Mouse (Mus musculus) kidney, adult 18-20 months (tissue): ENCODE results near the gene Il13.

Source experiments
- DNase-seq: peaks from one replicate; pipeline ENCODE4 v3.0.0; 2021

Gene Il13

DNA sequence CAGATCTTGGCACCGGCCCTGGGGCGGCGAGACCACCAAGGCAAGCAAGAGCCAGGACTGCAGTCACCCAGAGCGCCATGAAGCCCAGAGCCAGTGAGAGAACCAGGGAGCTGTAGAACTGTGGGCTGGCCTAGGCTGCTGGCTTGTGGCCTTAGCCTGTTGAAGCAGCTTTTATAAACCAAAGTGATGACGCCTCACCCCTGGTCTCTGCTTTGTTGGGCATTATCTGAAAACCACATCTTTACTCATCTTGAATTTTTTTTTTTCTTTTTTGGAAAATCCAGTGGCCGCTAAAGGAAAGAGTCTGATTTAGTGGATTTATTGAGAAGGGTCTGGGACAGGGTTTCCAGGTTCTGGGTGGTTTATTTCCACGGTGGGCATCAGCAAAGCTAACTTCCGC is at the start of gene Il13:
Gene Il13, minus strand, starts transcription at position 147 of the 400 bp plus-strand sequence.
- DNase-seq = no peak

DNA sequence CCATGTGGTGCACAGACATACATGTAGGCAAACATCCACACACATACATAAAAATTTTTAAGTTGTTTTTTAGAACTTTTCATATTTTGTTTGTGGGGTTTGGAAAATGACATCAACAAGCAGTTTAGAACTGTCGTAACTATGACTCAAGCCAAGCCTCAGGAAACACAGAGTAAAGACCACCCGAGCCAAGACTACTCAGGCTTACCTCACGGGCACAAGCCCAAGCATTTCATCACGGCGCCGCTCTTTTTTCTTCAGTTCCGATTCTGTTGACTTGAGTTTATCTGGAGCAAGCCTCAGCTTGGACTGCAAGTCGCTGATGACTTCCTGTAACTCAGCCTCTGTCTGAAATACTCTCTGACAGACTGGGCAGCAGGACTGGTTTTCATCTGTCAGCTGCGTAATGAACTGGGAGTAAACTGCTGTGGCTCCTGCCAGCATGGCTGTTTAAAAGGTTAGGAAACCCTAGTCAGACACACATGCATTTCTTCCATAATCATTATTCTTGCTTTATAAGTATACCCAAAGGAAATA is 48.6 kb upstream of the Il13 start:
- no peak for DNase-seq

DNA sequence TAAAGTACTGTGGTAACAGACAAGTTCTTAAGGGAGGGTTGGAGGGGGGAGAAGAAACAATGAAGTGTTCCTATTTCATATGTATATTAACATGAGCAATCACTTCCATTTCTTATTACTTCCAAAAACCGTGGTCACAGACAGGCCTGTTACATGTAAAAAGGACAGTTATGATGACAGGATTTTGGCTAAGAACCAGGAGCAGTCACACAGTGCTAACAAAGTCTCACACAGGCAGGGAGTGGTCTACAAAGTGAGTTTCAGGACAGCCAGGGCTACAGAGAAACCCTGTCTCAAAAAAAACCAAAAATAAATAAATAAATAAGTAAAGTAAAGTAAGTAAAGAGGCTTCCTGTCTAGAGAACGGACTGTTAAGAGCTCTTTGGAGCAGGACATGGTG is 47.7 kb upstream of the Il13 start:
- DNase-seq = no peak

DNA sequence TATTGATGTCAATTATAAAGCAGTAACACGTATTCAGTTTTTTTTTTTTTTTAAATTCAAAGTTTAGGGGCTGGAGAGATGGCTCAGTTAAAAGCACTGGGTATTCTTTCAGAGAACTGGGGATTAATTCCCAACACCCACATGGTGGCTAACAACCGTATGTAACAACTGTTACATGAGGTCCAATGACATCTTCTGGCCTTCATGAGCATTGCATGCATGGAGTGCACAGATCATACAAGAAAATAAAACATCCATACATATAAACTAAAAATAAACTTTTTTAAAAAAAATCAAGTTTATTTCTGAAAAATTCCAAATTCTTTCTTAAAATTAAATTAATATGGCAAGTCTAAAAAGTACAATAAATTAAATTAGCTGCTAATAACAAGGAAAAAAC is 47.2 kb upstream of the Il13 start:
- no peak for DNase-seq

- DNase-seq = no peak
Observed at GRCm38 (mm10) chr11:53680141-53680540, 45.6 kb upstream of the Il13 start.

GRCm38 (mm10) chr11:53671414-53671813 is 36.9 kb upstream of the Il13 start:
- DNase-seq = no peak

DNA sequence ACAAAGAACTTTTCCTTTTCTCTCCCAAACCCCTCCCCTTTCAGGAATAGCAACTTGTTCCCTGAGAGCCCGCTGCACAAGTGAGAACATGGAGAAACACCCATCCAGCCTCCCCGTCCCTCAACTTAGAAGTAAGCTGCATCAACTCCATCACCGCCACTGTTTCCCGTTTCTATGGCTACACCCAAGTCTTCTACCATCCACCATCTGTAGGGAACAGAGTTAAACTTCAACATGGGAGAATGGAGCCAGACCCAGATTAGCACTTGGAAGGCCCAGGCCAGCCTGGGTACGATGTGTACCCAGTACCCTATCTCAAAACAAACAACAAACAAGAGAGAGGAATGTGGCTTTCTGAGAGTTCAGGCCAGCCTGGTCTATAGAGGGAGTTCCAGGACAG is 29.6 kb upstream of the Il13 start:
- no peak for DNase-seq

- DNase-seq = no peak
Observed at GRCm38 (mm10) chr11:53662794-53663674, 28.5 kb upstream of the Il13 start.

GRCm38 (mm10) chr11:53657828-53658227 is 23.3 kb upstream of the Il13 start:
- no peak for DNase-seq

DNA sequence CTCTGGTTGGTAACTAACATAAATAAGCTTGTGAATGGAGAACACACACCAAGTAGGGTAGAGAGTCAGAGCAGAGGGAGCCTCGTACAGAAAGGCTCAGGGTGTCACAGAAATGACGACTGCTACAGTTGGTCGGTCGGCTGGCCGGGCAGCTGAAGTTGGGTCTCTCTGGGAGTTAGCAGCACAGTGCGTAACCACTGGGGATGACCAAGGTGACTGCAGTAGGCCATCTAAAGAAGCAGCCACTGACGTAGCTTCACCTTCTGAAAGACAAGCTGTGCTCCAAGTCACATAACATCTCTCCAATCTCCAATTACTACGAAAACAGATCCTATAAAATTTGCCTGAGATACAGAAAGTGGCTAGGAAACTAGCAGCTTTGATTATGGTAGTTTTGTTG is 22.9 kb upstream of the Il13 start:
- no peak for DNase-seq

- no peak for DNase-seq
Observed at GRCm38 (mm10) chr11:53656558-53657202, 22.2 kb upstream of the Il13 start.

GRCm38 (mm10) chr11:53655043-53655442 is 20.5 kb upstream of the Il13 start:
- no peak for DNase-seq

GRCm38 (mm10) chr11:53652427-53652826 is 17.9 kb upstream of the Il13 start:
- DNase-seq = no peak

DNA sequence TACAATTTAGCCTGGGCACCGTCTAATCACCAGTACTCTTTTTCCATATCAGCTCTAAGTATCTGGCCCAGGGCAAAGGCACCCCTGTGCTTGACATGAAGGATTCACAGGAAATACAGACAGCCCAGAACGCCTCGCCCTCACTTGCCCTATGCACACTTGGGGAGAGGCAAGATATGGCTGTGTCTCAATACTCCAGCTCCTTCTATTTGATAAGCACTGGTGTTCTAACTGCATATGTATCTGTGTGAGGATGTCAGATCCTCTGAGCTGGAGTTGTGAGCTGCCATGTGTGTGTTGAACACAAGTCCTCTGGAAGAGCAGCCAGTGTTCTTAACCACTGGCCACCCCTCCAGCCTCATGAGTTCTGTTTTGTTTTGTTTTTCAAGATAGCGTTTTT is 16.9 kb upstream of the Il13 start:
- DNase-seq = no peak

GRCm38 (mm10) chr11:53644017-53644416 is 9.5 kb upstream of the Il13 start:
- DNase-seq = no peak

DNA sequence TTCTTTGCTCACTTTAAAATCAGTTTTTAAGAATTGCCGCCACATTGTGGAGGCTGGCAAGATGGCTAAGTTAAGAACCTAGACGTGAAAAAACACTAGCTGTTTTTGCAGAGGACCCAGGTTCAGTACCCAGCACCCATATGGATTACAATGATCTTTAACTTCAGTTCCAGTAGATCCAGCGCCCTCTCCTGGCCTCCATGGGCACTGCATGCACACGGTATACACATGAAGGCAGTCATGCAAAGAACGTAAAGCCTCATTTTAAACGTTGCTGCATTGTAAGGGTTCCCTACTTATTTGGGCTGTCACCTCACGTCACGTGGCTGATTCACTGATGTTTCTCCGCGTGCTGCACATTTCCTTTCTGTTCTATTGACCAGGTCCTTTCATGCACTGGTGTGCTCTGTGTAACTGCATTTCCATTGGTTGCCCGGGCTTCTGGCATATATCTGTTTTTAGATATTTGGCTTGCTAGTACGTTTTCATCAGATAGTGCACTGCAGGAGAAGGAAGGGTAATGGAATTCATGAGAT is 8.3 kb upstream of the Il13 start:
- DNase-seq = no peak

- DNase-seq = no peak
Observed at GRCm38 (mm10) chr11:53637803-53638260, 3.3 kb upstream of the Il13 start.

- no peak for DNase-seq
Observed at GRCm38 (mm10) chr11:53637046-53637802, 2.7 kb upstream of the Il13 start.

DNA sequence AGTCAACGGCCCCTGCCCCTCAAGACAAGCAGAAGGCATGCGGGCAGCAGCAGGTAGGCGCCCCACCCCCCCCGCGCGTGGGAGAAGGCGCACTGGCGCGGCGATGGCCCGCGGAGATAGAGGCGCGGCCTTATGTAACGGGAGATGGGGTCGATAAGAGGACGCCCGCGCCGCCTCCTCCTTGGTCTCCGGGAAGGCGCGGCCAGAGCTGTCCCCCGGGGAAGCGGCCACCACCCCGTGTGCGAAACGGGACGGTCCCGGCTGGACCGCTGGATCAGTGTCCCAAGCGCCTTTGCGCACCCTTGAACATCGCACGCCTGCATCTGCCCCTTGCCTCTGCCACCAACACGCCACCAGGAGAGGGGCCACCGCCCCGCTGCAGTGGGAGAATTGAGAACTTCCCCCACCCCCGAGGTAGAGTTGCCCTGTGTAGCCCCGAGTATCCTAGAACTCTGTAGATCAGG is 1.7 kb upstream of the Il13 start:
- no peak for DNase-seq

GRCm38 (mm10) chr11:53635590-53636182 is 1.2 kb upstream of the Il13 start:
- no peak for DNase-seq

DNA sequence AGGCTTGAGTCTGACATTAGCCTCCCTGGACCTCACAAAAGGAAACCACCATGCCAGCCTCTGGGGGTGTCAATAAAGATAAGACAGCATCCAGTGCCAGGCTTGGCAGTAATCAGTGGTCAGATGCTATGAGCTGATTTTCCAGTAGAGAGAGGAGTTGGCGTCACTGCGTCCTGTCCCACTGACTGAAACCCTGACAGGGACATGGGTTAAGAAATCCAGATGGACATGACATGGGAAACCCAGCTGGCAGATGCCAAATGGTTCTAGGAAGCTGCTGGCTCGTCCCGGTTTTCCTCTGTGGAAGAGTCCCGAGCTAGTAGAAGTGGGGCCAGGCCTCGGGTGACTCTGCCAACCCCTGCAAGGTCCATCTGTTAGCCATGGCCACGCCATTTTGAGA is 858 bp downstream of the Il13 start:
- no peak for DNase-seq

- DNase-seq = no peak
Observed at GRCm38 (mm10) chr11:53632122-53632733, 2.3 kb downstream of the Il13 start.
